Mouse (Mus musculus) cerebellum, postnatal 25 days (tissue): ENCODE results near the gene Zfp715.
A peak's percentile ranks its signal among the peaks of the same experiment; 100 is the strongest.
"Not testable (repeated sequence)": the region's sequence is repeated elsewhere in the genome, so short reads cannot be mapped to it uniquely, and the experiment has no call there.

Source experiments
- DNase-seq, 2 experiments: peaks; one replicate each; pipeline ENCODE4 v3.0.0; 2021; ENCODE audit warnings: mixed read lengths in 2 of 2

Zfp715 gene

GRCm38 (mm10) chr7:43282859-43283595 is 30.1 kb downstream of the Zfp715 start:
- peak; percentile 87 to 91 for DNase-seq

- DNase-seq, result no peak
Observed at GRCm38 (mm10) chr7:43282459-43282858, 30.6 kb downstream of the Zfp715 start.

GRCm38 (mm10) chr7:43277401-43277800 is 35.7 kb downstream of the Zfp715 start:
- no peak for DNase-seq

- DNase-seq, result not testable (repeated sequence)
Observed at GRCm38 (mm10) chr7:43276178-43276577, 36.9 kb downstream of the Zfp715 start.

- no peak for DNase-seq
Observed at GRCm38 (mm10) chr7:43273476-43273875, 39.6 kb downstream of the Zfp715 start.

GRCm38 (mm10) chr7:43267359-43267758 is 45.7 kb downstream of the Zfp715 start:
- DNase-seq, result not testable (repeated sequence)

- no peak for DNase-seq
Observed at GRCm38 (mm10) chr7:43253540-43253939, 59.6 kb downstream of the Zfp715 start.

GRCm38 (mm10) chr7:43250718-43251117 is 62.4 kb downstream of the Zfp715 start:
- not testable (repeated sequence) for DNase-seq
